Mouse (Mus musculus) layer of hippocampus, adult 9-10 months (tissue): Measurements from ENCODE around the gene Ube3b.

Experiments used
- DNase-seq: peaks from one replicate; pipeline ENCODE4 v3.0.0; 2022; ENCODE audit warnings: low spot score

Gene Ube3b

GRCm38 (mm10) chr5:114380209-114381012 lies at the start of gene Ube3b, which contains the start of gene Kctd10:
Gene Ube3b, plus strand, starts transcription at chr5:114380607.
Gene Kctd10, minus strand, starts transcription at chr5:114380508.
- DNase-seq = peak; percentile 84

- no peak for DNase-seq
Measured at GRCm38 (mm10) chr5:114342996-114343395, 37.4 kb upstream of the Ube3b start.

DNA sequence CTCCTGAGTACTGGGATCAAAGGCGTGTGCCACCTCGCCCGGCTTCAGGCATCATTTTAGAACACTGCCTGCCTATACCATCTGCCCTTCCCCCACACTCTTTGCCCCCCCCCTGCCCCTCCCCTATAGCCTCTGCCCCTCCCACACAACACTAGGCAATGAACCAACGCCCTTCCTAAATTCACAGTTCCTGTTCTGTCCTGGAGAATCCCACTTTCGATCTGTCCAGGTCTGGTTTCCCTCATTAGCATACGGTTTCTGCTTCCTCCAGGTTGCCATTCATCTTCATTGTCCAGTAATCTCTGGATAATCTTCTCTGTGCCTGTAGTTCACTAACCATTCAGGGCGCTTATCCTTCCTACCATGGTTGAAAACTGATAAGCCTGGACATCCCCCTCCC lies 36.8 kb upstream of the Ube3b start:
- no peak for DNase-seq

GRCm38 (mm10) chr5:114345538-114345937 lies 34.9 kb upstream of the Ube3b start:
- DNase-seq = no peak

DNA sequence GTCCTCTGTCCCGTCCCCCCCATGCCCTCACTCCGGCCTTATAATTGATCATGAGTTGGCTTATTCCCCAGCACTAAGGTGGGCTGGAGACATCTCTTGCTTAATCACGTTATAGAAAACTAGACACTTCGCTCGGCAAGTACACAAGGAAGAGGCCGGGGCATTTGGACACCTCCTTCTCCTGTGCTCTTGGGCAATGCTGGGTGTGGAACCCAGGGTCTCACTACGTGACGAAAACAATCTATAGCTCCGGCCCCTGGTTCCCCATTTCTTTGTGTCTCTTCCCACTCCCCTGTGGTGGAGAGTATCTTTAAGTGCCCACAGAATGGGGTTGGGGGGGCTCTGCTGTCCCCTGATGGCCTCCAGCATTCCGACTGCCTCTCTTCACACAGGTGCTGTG lies 33.4 kb upstream of the Ube3b start:
- DNase-seq = no peak

GRCm38 (mm10) chr5:114351490-114351889 lies 28.9 kb upstream of the Ube3b start:
- no peak for DNase-seq

DNA sequence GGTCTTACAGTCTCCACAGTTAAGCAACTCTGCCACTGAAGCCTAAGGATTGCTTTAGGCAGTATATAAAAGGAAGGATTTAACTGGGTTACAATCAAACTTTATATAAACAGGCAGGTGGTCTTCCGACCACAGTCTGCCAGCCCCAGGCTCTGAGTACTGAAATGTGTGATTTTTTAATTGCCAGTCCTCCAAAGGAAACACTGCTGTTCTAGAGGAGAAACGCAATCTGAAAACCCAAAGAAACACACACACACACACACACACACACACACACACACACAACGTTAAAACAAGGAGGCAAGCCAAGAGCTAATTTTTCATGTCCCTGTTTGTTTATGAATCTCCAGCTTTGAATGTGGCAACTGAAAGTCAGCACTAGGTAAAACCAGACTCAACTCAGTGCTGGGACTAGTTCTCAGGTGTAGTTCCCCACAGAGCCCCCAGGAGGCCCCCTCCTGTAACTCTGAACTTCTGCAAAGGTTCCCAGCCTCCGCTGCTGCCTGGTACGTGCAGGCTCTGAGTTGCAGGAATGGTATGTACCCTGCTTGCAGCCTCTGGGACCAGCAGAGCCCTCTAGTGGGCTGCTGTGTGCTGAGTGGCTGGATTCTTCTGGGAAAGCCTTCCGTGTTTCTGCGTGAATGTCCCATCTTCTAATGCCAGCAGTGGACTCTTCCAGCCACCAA lies 24.0 kb upstream of the Ube3b start:
- peak; percentile 25 for DNase-seq

DNA sequence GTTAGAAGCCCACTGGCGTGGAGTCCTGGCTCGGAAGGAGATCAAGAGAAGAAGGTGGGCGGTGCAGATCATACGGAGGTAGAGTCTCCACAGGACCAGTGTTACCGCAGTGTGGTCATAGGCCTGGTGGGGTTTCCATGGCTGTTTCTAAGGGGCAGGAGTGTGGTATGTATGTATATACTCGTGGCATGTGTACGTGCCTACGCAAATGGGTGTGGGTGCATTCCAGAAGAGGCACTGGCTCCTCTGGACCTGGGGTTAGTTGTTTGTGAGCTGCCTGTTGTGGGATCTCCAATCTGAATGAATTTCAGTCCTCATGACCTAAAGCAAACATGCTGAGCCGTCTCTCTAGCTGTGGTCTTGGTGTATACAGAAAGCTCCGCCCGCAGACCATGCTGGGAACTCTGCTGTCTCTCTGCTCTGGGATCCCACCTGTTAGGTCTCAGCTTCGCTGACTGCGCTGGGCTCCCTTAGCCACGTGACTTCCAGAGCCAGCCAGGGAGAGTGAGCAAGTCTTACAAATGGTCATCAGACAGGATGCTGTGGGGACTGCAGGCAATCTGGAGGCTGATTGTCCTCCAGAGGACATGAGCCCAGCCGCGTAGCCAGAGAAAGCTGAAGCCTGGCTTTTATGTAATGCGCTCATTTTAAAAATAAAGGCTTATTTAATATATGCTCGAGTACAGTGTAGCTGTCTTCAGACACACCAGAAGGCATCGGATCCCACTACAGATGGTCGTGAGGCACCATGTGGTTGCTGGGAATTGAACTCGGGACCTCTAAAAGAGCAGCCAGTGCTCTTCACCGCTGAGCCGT lies 23.3 kb upstream of the Ube3b start:
- no peak for DNase-seq

- peak; percentile 27 for DNase-seq
Measured at GRCm38 (mm10) chr5:114358833-114359232, 21.6 kb upstream of the Ube3b start.

GRCm38 (mm10) chr5:114359586-114359985 lies 20.8 kb upstream of the Ube3b start:
- DNase-seq = no peak

DNA sequence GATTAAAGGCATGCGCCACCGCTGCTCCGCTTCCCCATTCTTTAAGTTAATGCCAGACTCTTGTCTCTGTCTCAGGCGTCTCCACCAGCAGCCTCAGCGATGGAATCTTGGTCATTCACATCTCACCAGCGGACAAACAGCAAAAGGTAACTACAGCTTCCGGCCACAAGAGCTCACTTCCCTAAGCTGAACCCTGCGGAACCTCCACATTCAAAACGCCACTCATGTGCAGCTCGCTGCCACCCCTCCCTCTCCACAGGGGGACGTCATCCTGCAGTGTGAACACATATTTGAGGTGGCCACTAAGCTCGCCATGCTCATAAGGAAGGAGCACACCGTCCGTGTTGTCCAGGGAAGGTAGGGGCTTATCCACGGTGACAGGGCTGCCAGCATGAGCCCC lies 19.4 kb upstream of the Ube3b start:
- no peak for DNase-seq

DNA sequence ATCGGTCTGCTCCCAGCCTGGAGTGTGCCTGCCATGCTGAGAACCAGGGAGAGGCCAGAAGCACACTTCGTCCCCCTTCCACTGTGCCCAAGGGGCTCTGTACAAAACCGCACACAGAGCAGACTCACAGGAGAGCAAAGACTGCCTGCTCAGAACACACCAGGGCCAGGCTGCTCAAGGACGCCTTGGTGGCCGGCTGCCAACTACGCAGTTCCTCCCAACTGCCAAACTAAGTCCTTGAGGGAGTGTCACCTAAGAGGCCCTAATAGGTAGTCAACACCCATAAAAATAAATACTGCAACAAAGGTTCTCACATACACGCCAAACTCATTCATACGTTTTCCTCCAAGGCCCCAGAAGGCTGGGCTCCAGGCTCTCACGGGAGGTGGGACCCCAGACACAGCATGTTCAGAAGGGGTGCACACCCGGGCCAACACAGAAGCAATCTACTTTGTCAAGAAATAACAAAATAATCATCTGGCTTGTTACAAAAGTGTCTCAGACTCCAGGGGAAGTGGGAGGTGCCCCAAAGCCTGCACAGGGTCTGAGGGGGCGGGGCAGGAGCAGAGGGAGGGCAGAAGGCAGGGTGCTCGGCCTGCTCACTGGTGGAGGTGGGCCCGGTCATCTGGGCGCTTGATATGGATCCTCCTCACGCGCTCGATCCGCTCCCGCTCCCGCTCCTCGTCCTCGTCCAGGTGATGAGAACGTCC lies 15.2 kb upstream of the Ube3b start:
- DNase-seq = no peak

GRCm38 (mm10) chr5:114368121-114368520 lies 12.3 kb upstream of the Ube3b start:
- no peak for DNase-seq

DNA sequence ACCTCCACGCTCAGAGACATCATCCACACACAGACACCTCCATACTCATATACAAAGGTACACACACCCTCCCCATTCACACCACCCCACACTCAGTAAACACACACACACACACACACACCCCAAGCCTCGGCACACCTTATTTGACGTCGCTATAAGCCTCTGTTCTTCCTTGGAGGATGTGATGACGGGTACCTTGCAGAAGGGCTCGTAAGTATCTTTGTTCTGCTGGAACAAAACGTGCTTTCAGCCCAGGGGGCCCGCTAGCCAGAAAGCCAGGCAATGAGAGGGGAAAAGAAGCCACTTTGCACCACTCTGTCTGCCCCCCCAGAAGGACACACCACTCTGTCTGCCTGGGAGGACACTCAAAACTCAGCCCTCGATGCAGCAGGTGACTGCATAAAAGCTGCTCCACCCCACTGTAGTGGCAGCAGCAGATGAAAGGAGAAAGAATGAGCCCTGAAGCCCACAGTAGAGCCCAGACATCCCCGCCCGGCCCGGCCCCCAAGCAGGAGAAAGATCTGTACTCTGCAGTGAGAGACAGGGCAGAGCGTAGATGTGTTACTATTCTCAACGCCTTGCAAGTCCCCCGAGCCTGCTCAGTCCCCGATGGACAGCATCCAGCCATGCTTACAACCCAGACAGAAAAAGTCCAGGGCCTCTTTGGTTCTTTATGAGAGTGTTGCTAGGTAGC lies 11.5 kb upstream of the Ube3b start:
- no peak for DNase-seq

DNA sequence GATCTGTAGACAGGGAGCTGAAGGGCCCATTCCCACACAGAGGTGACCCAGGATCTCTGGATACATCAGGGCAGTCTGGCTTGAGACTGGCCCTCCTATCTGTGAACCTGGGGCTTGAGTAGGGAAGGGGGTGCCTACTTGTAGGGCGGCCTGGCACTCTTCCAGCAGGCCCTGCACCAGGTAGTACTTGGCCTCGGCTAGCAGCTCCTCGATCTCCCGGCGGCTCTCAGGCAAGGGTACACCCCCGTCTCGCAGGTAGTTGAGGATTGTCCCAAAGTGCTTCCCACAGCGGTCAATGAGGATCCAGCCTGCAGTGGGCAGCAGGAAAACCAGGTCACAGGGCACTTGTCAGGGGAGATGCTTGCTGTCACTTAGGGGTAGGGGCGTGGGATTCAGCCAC lies 10.5 kb upstream of the Ube3b start:
- DNase-seq = no peak

- no peak for DNase-seq
Measured at GRCm38 (mm10) chr5:114370371-114370776, 10.0 kb upstream of the Ube3b start.

DNA sequence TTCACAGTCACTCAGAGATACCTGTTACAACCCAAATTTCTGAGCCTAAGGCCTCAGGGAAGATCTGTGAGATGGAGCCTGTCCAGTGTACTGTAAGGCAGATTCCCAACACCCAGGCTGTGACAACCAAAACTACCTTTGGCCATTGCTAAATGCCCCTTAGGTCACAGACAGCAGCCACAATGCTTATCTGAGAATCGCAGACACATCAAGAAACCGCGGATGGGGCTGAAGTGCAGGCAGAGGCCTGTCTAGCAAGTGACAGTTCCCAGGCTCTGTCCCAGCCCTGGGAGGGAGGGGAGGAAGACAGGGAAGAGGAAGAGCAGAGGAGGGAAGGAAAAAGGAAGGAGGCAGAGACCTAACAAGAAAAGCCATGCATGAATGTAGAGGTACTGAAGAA lies 9.1 kb upstream of the Ube3b start:
- DNase-seq = no peak

GRCm38 (mm10) chr5:114371731-114372473 lies 8.5 kb upstream of the Ube3b start:
- DNase-seq = no peak

- no peak for DNase-seq
Measured at GRCm38 (mm10) chr5:114372565-114372964, 7.8 kb upstream of the Ube3b start.

GRCm38 (mm10) chr5:114373174-114373573 lies 7.2 kb upstream of the Ube3b start:
- DNase-seq = no peak

DNA sequence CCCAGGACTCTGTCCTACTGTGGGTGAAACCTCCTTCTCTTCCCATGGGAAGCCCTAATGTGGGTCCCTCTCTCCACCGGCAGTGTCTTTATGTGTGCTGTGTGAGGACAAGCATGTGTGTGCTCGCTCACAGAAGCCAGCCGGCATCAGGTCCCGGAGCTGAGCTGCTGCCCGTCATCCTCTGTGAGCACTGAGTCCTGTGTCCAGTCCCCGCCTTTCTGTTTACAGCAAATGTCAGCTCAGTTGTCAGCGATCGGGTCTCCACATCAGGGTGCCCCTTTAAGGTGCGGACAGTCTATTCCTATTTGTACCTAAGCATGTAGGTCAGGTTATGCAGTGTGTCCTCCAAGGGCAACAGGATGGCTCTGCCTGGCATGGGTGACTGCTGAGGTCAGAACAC lies 6.8 kb upstream of the Ube3b start:
- DNase-seq = no peak
